31 mouse cellular contexts compared by ENCODE assay signal in the genomic region with DNA sequence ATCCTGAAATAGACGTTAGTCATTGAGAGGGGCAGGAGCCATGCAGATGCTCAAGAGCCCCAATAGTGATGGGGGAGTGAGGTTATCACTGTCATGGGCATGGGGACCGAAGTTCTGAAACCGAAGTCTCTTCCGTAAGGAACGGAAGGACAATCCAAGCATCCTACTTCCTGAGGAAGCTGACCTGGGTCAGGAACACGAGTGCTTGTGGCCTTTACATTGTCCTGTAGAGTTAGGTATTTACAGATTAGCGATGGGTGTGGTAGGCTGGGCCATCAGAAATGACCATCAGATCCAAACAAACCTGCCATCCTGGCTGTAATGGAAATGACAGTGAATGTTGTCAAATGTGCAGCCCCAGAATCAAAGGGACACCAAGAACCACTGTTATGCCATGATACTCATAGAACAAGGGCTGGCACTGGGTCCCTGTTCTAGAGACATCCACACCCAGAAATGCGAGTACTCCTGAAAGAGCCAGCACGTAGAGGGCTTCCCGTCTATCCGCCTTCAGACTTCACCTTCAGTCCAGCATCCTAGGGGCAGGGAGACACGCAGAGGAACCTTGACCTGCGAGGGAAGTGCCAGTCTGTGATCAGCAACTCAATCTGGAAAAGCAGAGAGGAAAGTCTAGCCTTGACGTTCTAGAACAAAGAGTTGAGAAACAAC. TPM values are rescaled to one million over a fixed set of nuclear protein-coding genes. Genes with fewer than 3 reads are reported as not detected.
DNase-seq lines count a peak whose midpoint lies in the region; ATAC-seq lines count a peak whose summit lies in the region.
"Had no signal": no experiment of that assay in that cellular context is flagged by ENCODE, and none has a peak within 500 bp of the region (broad histone marks: within the 10 kb centered on the region; RNA-seq: fewer than 3 reads in every experiment).

No protein-coding gene starts in this region.

- H3K27me3 ChIP-seq in forebrain, embryonic 10.5 days (ENCODE audit: poor library complexity, severe bottlenecking), result peaks cover 19% of the 10 kb centered on the region
- H3K27me3 ChIP-seq in forebrain, embryonic 15.5 days, result no peaks in the 10 kb centered on the region
- H3K27me3 ChIP-seq in heart, embryonic 10.5 days (ENCODE audit: insufficient read depth, poor library complexity, severe bottlenecking), result peaks cover 11% of the 10 kb centered on the region
- H3K27me3 ChIP-seq in liver, embryonic 11.5 days (replicated peaks; ENCODE audit: control insufficient read depth, insufficient read depth, low read length), result 0 out of 2 replicates have a peak, but pooled peaks cover 2% of the 10 kb centered on the region
- peaks cover 8% of the 10 kb centered on the region; the same call in 1 of the 2 replicates for H3K27me3 ChIP-seq in liver, embryonic 12.5 days (replicated peaks)
- H3K27me3 ChIP-seq in embryonic facial prominence, embryonic 10.5 days (replicated peaks; ENCODE audit: low read depth, poor library complexity, severe bottlenecking), result peaks cover 20% of the 10 kb centered on the region
- H3K27me3 ChIP-seq: CH12.LX; forebrain, embryonic 13.5 days; Patski had no signal

- no peak overlapping the region for H3K4me3 ChIP-seq in forebrain, embryonic 10.5 days
- H3K4me3 ChIP-seq in forebrain, embryonic 15.5 days, result no peak overlapping the region
- H3K4me3 ChIP-seq in heart, embryonic 10.5 days, result no peak overlapping the region
- H3K4me3 ChIP-seq in liver, embryonic 11.5 days (ENCODE audit: low read depth, low read length), result no peak overlapping the region
- H3K4me3 ChIP-seq in liver, embryonic 12.5 days, result no peak overlapping the region
- H3K4me3 ChIP-seq in embryonic facial prominence, embryonic 10.5 days, result no peak overlapping the region
- H3K4me3 ChIP-seq: embryonic facial prominence, embryonic 13.5 days; embryonic facial prominence, embryonic 15.5 days; erythroblast, embryonic 14.5 days; forebrain, embryonic 13.5 days had no signal

- H3K4me2 ChIP-seq in forebrain, embryonic 15.5 days (replicated peaks), result no peak overlapping the region
- H3K4me2 ChIP-seq in liver, embryonic 11.5 days, result no peak overlapping the region
- H3K4me2 ChIP-seq in liver, embryonic 12.5 days, result no peak overlapping the region
- H3K4me2 ChIP-seq: embryonic facial prominence, embryonic 13.5 days; embryonic facial prominence, embryonic 15.5 days; forebrain, embryonic 13.5 days had no signal

- no peak overlapping the region for H3K9ac ChIP-seq in forebrain, embryonic 15.5 days (replicated peaks)
- H3K9ac ChIP-seq in liver, embryonic 11.5 days (ENCODE audit: low read depth, low read length), result no peak overlapping the region
- H3K9ac ChIP-seq in liver, embryonic 12.5 days, result no peak overlapping the region
- H3K9ac ChIP-seq: embryonic facial prominence, embryonic 13.5 days; embryonic facial prominence, embryonic 15.5 days; forebrain, embryonic 13.5 days had no signal

- no peaks in the 10 kb centered on the region for H3K9me3 ChIP-seq in forebrain, embryonic 10.5 days
- no peaks in the 10 kb centered on the region for H3K9me3 ChIP-seq in forebrain, embryonic 15.5 days
- no peaks in the 10 kb centered on the region for H3K9me3 ChIP-seq in heart, embryonic 10.5 days
- no peaks in the 10 kb centered on the region for H3K9me3 ChIP-seq in liver, embryonic 11.5 days (ENCODE audit: control insufficient read depth, low read length)
- no peaks in the 10 kb centered on the region for H3K9me3 ChIP-seq in liver, embryonic 12.5 days (replicated peaks)
- no peaks in the 10 kb centered on the region for H3K9me3 ChIP-seq in embryonic facial prominence, embryonic 10.5 days
- H3K9me3 ChIP-seq: embryonic facial prominence, embryonic 13.5 days; embryonic facial prominence, embryonic 15.5 days; forebrain, embryonic 13.5 days had no signal

- H3K4me1 ChIP-seq in forebrain, embryonic 10.5 days, result peaks cover 25% of the 10 kb centered on the region
- peaks cover 28% of the 10 kb centered on the region for H3K4me1 ChIP-seq in forebrain, embryonic 15.5 days
- peaks cover 31% of the 10 kb centered on the region for H3K4me1 ChIP-seq in heart, embryonic 10.5 days
- H3K4me1 ChIP-seq in liver, embryonic 11.5 days (replicated peaks; ENCODE audit: control insufficient read depth, insufficient read depth, low read length), result peaks cover 8% of the 10 kb centered on the region
- peaks cover 6% of the 10 kb centered on the region; the same call in 1 of the 2 replicates for H3K4me1 ChIP-seq in liver, embryonic 12.5 days
- H3K4me1 ChIP-seq in embryonic facial prominence, embryonic 10.5 days, result peaks cover 22% of the 10 kb centered on the region

- peak; percentile 12 for DNase-seq in forebrain, embryonic 10.5 days (ENCODE audit: extremely low spot score, low spot score)
- DNase-seq in heart, embryonic 10.5 days (ENCODE audit: low spot score), result peak; percentile 73
- DNase-seq in heart, postnatal 4 days, result no peak
- peak; percentile 19 for DNase-seq in liver, embryonic 11.5 days (ENCODE audit: low spot score)
- DNase-seq in embryonic facial prominence, embryonic 10.5 days (ENCODE audit: low spot score), result peak; percentile 4
- DNase-seq in gastrocnemius, adult 18-20 months (ENCODE audit: low spot score), result no peak
- DNase-seq: adrenal gland, adult 8-10 months; adrenal gland, postnatal 14 days; adrenal gland, postnatal 36 days; B cell, adult 2 months; cerebellum, adult 11-12 months; cerebellum, adult 2 months; cerebellum, adult 9-10 months; cerebellum, postnatal 10 days; cerebellum, postnatal 25 days had no signal

- no peak overlapping the region for H3K27ac ChIP-seq in forebrain, embryonic 10.5 days
- no peak overlapping the region for H3K27ac ChIP-seq in forebrain, embryonic 15.5 days (replicated peaks)
- H3K27ac ChIP-seq in heart, embryonic 10.5 days, result no peak overlapping the region
- H3K27ac ChIP-seq in liver, embryonic 11.5 days (ENCODE audit: low read depth, low read length), result no peak overlapping the region
- H3K27ac ChIP-seq in liver, embryonic 12.5 days, result no peak overlapping the region
- H3K27ac ChIP-seq in embryonic facial prominence, embryonic 10.5 days (replicated peaks), result no peak overlapping the region
- H3K27ac ChIP-seq: embryonic facial prominence, embryonic 13.5 days; embryonic facial prominence, embryonic 15.5 days; forebrain, embryonic 13.5 days had no signal

- H3K36me3 ChIP-seq in forebrain, embryonic 10.5 days (replicated peaks), result no peaks in the 10 kb centered on the region
- no peaks in the 10 kb centered on the region for H3K36me3 ChIP-seq in forebrain, embryonic 15.5 days
- H3K36me3 ChIP-seq in heart, embryonic 10.5 days, result no peaks in the 10 kb centered on the region
- H3K36me3 ChIP-seq in liver, embryonic 11.5 days (ENCODE audit: control insufficient read depth, insufficient read depth, low read length), result no peaks in the 10 kb centered on the region
- no peaks in the 10 kb centered on the region for H3K36me3 ChIP-seq in liver, embryonic 12.5 days
- no peaks in the 10 kb centered on the region for H3K36me3 ChIP-seq in embryonic facial prominence, embryonic 10.5 days (replicated peaks)
- H3K36me3 ChIP-seq: embryonic facial prominence, embryonic 13.5 days; embryonic facial prominence, embryonic 15.5 days; G1E had no signal

- 92% methylated on average over 14 of the region's 14 CpGs for WGBS in forebrain, embryonic 10.5 days
- 94% methylated on average over 14 of the region's 14 CpGs for WGBS in forebrain, embryonic 15.5 days
- 86% methylated on average over 14 of the region's 14 CpGs for WGBS in heart, embryonic 10.5 days
- 84% methylated on average over 14 of the region's 14 CpGs for whole genome bisulfite sequencing in liver, embryonic 11.5 days
- WGBS in liver, embryonic 12.5 days (ENCODE audit: insufficient replicate concordance), result 77% methylated on average over 14 of the region's 14 CpGs
- 90% methylated on average over 14 of the region's 14 CpGs for WGBS in embryonic facial prominence, embryonic 10.5 days

- ATAC-seq in forebrain, embryonic 15.5 days (replicated peaks), result no peak
- ATAC-seq in liver, embryonic 11.5 days (replicated peaks; ENCODE audit: low FRiP score), result no peak
- ATAC-seq in liver, embryonic 12.5 days, result no peak
- ATAC-seq: activated CD4-positive, CD25-positive, alpha-beta regulatory T cell, adult 4 months; CD4-positive, CD25-positive, alpha-beta regulatory T cell, adult 4 months; forebrain, embryonic 13.5 days; forebrain, embryonic 16.5 days; Patski had no signal

RNA-seq across cellular contexts. Expression of gene Tmem247, which starts 14.6 kb away (rescaled TPM):
- polyA plus RNA-seq in forebrain, embryonic 10.5 days (2016; fragmentation: Nextera tagmentation; extraction: Ambion mirVana), result not detected in 2 replicates
- not detected in 2 replicates for polyA plus RNA-seq in forebrain, embryonic 15.5 days (2015; fragmentation: Nextera tagmentation; extraction: Ambion mirVana)
- polyA plus RNA-seq in heart, embryonic 10.5 days (2016; fragmentation: Nextera tagmentation; extraction: Ambion mirVana), result not detected in 2 replicates
- not detected for total RNA-seq in heart, postnatal 4 days (2021)
- polyA plus RNA-seq in liver, embryonic 11.5 days (2014; fragmentation: Nextera tagmentation; extraction: Ambion mirVana), result not detected in 2 replicates
- polyA plus RNA-seq in liver, embryonic 12.5 days (2016; fragmentation: Nextera tagmentation; extraction: Ambion mirVana), result not detected in 2 replicates
- polyA plus RNA-seq in embryonic facial prominence, embryonic 10.5 days (2016; fragmentation: Nextera tagmentation; extraction: Ambion mirVana), result not detected in 2 replicates
- total RNA-seq in gastrocnemius, adult 18-20 months (2021), result not detected
- total RNA-seq: adrenal gland, adult 18-20 months; adrenal gland, adult 8-10 months; adrenal gland, postnatal 14 days; adrenal gland, postnatal 36 days; CH12.LX; G1E had no signal
- polyA plus RNA-seq: activated CD4-positive, CD25-positive, alpha-beta regulatory T cell, adult 4 months; CD4-positive, CD25-positive, alpha-beta regulatory T cell, adult 4 months; cerebellum, adult 2 months; cortical plate, adult 2 months; embryonic facial prominence, embryonic 11.5 days; embryonic facial prominence, embryonic 13.5 days; embryonic facial prominence, embryonic 15.5 days; erythroblast, embryonic 14.5 days; forebrain, embryonic 11.5 days; forebrain, embryonic 13.5 days; forebrain, embryonic 16.5 days; G1E; Patski had no signal

RNA-seq across cellular contexts. Expression of gene Atp6v1e2, which starts 45.2 kb away (rescaled TPM):
- not detected in 2 replicates for polyA plus RNA-seq in forebrain, embryonic 10.5 days (2016; fragmentation: Nextera tagmentation; extraction: Ambion mirVana)
- polyA plus RNA-seq in forebrain, embryonic 15.5 days (2015; fragmentation: Nextera tagmentation; extraction: Ambion mirVana), result 0.19 TPM in 1 of 2 replicates, not detected in the other
- polyA plus RNA-seq in heart, embryonic 10.5 days (2016; fragmentation: Nextera tagmentation; extraction: Ambion mirVana), result not detected in 2 replicates
- not detected for total RNA-seq in heart, postnatal 4 days (2021)
- not detected in 2 replicates for polyA plus RNA-seq in liver, embryonic 11.5 days (2014; fragmentation: Nextera tagmentation; extraction: Ambion mirVana)
- not detected in 2 replicates for polyA plus RNA-seq in liver, embryonic 12.5 days (2016; fragmentation: Nextera tagmentation; extraction: Ambion mirVana)
- not detected in 2 replicates for polyA plus RNA-seq in embryonic facial prominence, embryonic 10.5 days (2016; fragmentation: Nextera tagmentation; extraction: Ambion mirVana)
- not detected for total RNA-seq in gastrocnemius, adult 18-20 months (2021)
- total RNA-seq: adrenal gland, adult 18-20 months; adrenal gland, adult 8-10 months; adrenal gland, postnatal 14 days; adrenal gland, postnatal 36 days; CH12.LX; G1E had no signal
- polyA plus RNA-seq: activated CD4-positive, CD25-positive, alpha-beta regulatory T cell, adult 4 months; CD4-positive, CD25-positive, alpha-beta regulatory T cell, adult 4 months; cerebellum, adult 2 months; cortical plate, adult 2 months; embryonic facial prominence, embryonic 11.5 days; embryonic facial prominence, embryonic 13.5 days; embryonic facial prominence, embryonic 15.5 days; erythroblast, embryonic 14.5 days; forebrain, embryonic 11.5 days; forebrain, embryonic 13.5 days; forebrain, embryonic 16.5 days; G1E; Patski had no signal

Comparison
In these comparisons a context has a peak if more than half of its experiments do, and no peak if none do; other contexts are left out.
1. DNase-seq: peak in forebrain, embryonic 10.5 days (single experiment), heart, embryonic 10.5 days (single experiment), liver, embryonic 11.5 days (single experiment) and embryonic facial prominence, embryonic 10.5 days (single experiment); none in heart, postnatal 4 days (single experiment) and gastrocnemius, adult 18-20 months (single experiment).